Mouse (Mus musculus): Measurements from ENCODE around the gene Gm49450. TPM values are rescaled to one million over a fixed set of nuclear protein-coding genes. Genes with fewer than 3 reads are reported as not detected.

Gene Gm49450
- polyA plus RNA-seq, 1 experiment = 0.22 TPM

- Histone ChIP-seq H3K4me3 (ENCODE audit: insufficient read depth, poor library complexity, severe bottlenecking) (peak overlapping the region; percentile 15), H3K79me3 (ENCODE audit: low read depth) (no peaks in the 10 kb centered on the region), H3ac (ENCODE audit: control insufficient read depth, insufficient read length, low read depth) (peak overlapping the region; percentile 42), H3K36me3 (ENCODE audit: control insufficient read depth, insufficient read depth) (no peaks in the 10 kb centered on the region), H3K27me3 (ENCODE audit: control insufficient read depth, insufficient read depth, insufficient read length) (no peaks in the 10 kb centered on the region), H3K79me2 (ENCODE audit: control insufficient read depth, insufficient read depth) (no peaks in the 10 kb centered on the region)
- TF ChIP-seq MAX (IDR thresholded peaks at IDR 0.05) = peak; percentile 77
- peak; percentile 3 for TF ChIP-seq MYOD1 (IDR thresholded peaks at IDR 0.05; ENCODE audit: control insufficient read depth, insufficient read length, low read depth)
- TF ChIP-seq CTCF (IDR thresholded peaks at IDR 0.05; ENCODE audit: control insufficient read depth, insufficient read depth, insufficient read length) = no peak
- no peak for TF ChIP-seq CEBPB (IDR thresholded peaks at IDR 0.05; ENCODE audit: low read depth)
Measured at GRCm38 (mm10) chr15:98992086-98992912, 38.9 kb upstream of the Gm49450 start.

GRCm38 (mm10) chr15:98991540-98992050 is 38.2 kb upstream of the Gm49450 start:
- H3K79me2 ChIP-seq (ENCODE audit: control insufficient read depth, insufficient read depth) = no peaks in the 10 kb centered on the region
- no peaks in the 10 kb centered on the region for H3K36me3 ChIP-seq (ENCODE audit: control insufficient read depth, insufficient read depth)
- no peak overlapping the region for H3K4me3 ChIP-seq (ENCODE audit: insufficient read depth, poor library complexity, severe bottlenecking)
- no peak for TF ChIP-seq MAX (IDR thresholded peaks at IDR 0.05)
- TF ChIP-seq FOSL1 (IDR thresholded peaks at IDR 0.05; ENCODE audit: insufficient read depth, low read length, poor library complexity, severe bottlenecking) = no peak
- TF ChIP-seq MYOG (IDR thresholded peaks at IDR 0.05; ENCODE audit: control insufficient read depth, extremely low read depth, insufficient read length) = no peak
- no peak for TF ChIP-seq CEBPB (IDR thresholded peaks at IDR 0.05; ENCODE audit: low read depth)
- TF ChIP-seq CTCF (IDR thresholded peaks at IDR 0.05; ENCODE audit: control insufficient read depth, insufficient read depth, insufficient read length) = no peak
- TF ChIP-seq USF1 (IDR thresholded peaks at IDR 0.05; ENCODE audit: low read depth) = no peak
- no peak for TF ChIP-seq MYOD1 (IDR thresholded peaks at IDR 0.05; ENCODE audit: control insufficient read depth, insufficient read length, low read depth)
- no peak overlapping the region for H3ac ChIP-seq (ENCODE audit: control insufficient read depth, insufficient read length, low read depth)
- H3K27me3 ChIP-seq (ENCODE audit: control insufficient read depth, insufficient read depth, insufficient read length) = no peaks in the 10 kb centered on the region
- no peaks in the 10 kb centered on the region for H3K79me3 ChIP-seq (ENCODE audit: low read depth)

- Histone ChIP-seq H3ac (ENCODE audit: control insufficient read depth, insufficient read length, low read depth) (peak overlapping the region; percentile 21), H3K79me2 (ENCODE audit: control insufficient read depth, insufficient read depth) (no peaks in the 10 kb centered on the region), H3K36me3 (ENCODE audit: control insufficient read depth, insufficient read depth) (no peaks in the 10 kb centered on the region), H3K4me3 (ENCODE audit: insufficient read depth, poor library complexity, severe bottlenecking) (peak overlapping the region; percentile 7), H3K79me3 (ENCODE audit: low read depth) (no peaks in the 10 kb centered on the region), H3K27me3 (ENCODE audit: control insufficient read depth, insufficient read depth, insufficient read length) (no peaks in the 10 kb centered on the region)
- TF ChIP-seq USF1 (IDR thresholded peaks at IDR 0.05; ENCODE audit: low read depth) (no peak), FOSL1 (IDR thresholded peaks at IDR 0.05; ENCODE audit: insufficient read depth, low read length, poor library complexity, severe bottlenecking) (no peak), MYOD1 (IDR thresholded peaks at IDR 0.05; ENCODE audit: control insufficient read depth, insufficient read length, low read depth) (no peak), CEBPB (IDR thresholded peaks at IDR 0.05; ENCODE audit: low read depth) (no peak)
Measured at GRCm38 (mm10) chr15:98990669-98991539, 37.6 kb upstream of the Gm49450 start.

- no peaks in the 10 kb centered on the region for H3K36me3 ChIP-seq (ENCODE audit: control insufficient read depth, insufficient read depth)
- H3K79me2 ChIP-seq (ENCODE audit: control insufficient read depth, insufficient read depth) = no peaks in the 10 kb centered on the region
- no peaks in the 10 kb centered on the region for H3K79me3 ChIP-seq (ENCODE audit: low read depth)
- no peak overlapping the region for H3K4me3 ChIP-seq (ENCODE audit: insufficient read depth, poor library complexity, severe bottlenecking)
- H3ac ChIP-seq (ENCODE audit: control insufficient read depth, insufficient read length, low read depth) = no peak overlapping the region
- no peak for TF ChIP-seq FOSL1 (IDR thresholded peaks at IDR 0.05; ENCODE audit: insufficient read depth, low read length, poor library complexity, severe bottlenecking)
- TF ChIP-seq USF1 (IDR thresholded peaks at IDR 0.05; ENCODE audit: low read depth) = no peak
- TF ChIP-seq MAX (IDR thresholded peaks at IDR 0.05) = no peak
- no peaks in the 10 kb centered on the region for H3K27me3 ChIP-seq (ENCODE audit: control insufficient read depth, insufficient read depth, insufficient read length)
Measured at GRCm38 (mm10) chr15:98989701-98990430, 36.5 kb upstream of the Gm49450 start.

DNA sequence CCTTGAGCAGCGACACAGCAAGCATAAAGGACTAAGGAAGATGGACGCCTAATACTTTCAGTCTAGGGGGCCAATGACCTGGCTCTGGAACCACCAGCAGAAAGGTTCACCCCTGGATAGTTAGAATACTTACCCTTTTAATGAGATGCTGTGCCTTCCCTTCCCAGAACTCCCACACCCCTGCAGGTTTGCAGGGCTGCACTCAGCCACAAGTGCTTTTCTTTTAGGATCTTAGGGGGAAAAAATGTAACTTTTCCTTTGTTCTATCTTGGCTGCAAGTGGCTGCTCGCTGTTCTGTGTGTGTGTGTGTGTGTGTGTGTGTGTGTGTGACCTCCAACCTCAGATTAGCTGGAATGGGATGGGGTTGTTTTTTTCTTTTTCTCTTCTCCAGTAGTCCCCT is 35.4 kb upstream of the Gm49450 start:
- Histone ChIP-seq H3K36me3 (ENCODE audit: control insufficient read depth, insufficient read depth) (no peaks in the 10 kb centered on the region), H3K27me3 (ENCODE audit: control insufficient read depth, insufficient read depth, insufficient read length) (no peaks in the 10 kb centered on the region), H3K79me3 (ENCODE audit: low read depth) (no peaks in the 10 kb centered on the region), H3K79me2 (ENCODE audit: control insufficient read depth, insufficient read depth) (peaks cover 4% of the 10 kb centered on the region), H3K4me3 (ENCODE audit: insufficient read depth, poor library complexity, severe bottlenecking) (no peak overlapping the region), H3ac (ENCODE audit: control insufficient read depth, insufficient read length, low read depth) (no peak overlapping the region)
- TF ChIP-seq CEBPB (IDR thresholded peaks at IDR 0.05; ENCODE audit: low read depth) = no peak
- no peak for TF ChIP-seq USF1 (IDR thresholded peaks at IDR 0.05; ENCODE audit: low read depth)
